Mouse (Mus musculus) embryo, embryonic 10.5 days (tissue): ENCODE measurements around the gene Acad11.

Source experiments
- DNase-seq: peaks from one replicate; pipeline ENCODE4 v3.0.0-alpha.2; 2015; ENCODE audit warnings: low spot score

Gene Acad11

DNA sequence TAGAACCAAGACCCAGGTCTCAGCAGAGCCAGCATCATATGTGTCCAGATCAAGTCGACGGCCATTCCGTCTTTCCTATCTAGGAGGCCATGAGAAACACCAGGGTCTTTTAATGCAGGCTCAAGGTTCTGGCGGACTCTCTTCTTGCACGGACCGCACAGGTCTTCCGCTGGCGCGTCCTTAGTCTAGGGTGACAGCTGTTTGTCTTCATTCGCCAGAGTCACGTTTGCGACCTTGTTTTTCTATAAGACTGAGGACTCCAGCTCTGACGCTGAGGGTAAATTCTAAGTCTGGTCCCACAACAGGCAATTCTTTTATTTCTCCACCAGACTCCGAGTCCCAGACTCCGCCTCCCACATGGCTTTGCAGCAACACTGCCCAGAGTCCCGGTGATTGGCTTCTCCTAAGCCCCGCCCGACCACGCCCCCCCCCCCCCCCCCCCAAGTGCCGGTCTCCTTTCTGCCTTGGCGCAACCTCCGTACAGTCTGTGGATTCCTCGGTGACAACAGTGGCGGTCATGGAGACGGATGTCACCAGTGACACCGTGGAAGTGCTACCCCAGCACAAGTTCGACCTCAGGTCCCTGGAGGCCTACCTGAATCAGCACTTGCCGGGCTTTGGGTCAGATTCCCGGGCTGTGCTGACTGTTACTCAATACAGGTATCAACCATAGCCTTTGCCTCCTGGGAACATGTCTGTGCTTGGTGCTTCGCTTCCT lies at the start of gene Acad11:
Gene Acad11 (plus strand): TSS at position 134 of the 718 bp plus-strand sequence.
- peak; percentile 92 for DNase-seq

DNA sequence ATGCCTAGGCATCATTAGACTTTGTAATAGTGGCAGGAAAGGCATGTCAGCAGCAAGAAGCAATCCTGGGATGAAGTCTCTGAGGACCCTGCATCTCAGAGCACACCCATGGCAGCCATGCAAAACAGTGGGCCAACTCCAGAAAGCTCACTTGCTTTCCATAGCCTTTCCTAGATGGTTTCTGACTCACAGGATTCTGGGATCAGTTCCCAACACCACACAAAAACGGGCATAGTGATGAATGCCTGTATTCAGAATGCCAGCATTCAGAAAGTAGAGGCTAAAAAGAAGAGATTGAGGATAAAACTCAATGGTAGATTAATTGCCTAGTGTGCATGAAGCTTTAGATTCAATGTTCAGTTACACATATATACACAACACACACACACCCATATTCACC lies 48.7 kb upstream of the Acad11 start:
- DNase-seq = no peak

DNA sequence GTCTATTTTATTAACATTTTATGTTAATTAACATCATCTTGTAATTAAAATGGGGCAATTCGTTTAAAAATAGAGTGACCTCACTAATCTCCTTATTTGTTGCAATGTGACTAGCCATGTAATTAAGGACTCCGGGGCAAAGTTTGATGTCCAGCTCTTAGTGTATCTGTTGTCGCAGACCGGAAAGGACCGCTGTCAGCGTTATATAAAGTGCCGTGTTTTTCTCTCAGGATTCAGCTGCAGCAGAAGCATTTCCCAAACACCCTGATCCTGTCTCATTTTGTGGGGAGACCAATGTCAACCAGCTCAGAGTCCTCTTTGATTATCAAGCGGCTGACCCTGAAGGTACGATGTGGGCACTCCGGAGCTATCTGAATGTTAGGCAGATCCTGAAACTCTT lies 42.2 kb upstream of the Acad11 start:
- no peak for DNase-seq

DNA sequence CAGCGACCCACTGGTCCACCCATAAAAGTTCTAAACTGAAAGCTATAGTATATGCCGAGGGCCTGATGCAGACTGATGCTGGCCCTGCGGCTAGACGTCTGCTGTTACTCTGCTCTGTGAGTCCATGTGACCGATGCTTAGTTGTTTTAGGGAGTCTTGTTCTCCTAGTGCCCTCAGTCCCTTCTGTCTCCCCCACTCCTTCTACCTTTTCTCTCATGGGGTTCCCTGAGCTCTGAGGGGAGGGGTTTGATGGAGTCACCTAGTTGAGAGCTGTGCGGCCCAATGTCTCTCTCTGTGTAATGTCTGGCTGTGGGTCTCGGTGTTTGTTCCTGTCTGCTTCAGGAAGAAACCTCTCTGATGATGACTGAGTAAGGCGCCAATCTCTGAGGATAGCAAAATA lies 36.0 kb upstream of the Acad11 start:
- DNase-seq = no peak

DNA sequence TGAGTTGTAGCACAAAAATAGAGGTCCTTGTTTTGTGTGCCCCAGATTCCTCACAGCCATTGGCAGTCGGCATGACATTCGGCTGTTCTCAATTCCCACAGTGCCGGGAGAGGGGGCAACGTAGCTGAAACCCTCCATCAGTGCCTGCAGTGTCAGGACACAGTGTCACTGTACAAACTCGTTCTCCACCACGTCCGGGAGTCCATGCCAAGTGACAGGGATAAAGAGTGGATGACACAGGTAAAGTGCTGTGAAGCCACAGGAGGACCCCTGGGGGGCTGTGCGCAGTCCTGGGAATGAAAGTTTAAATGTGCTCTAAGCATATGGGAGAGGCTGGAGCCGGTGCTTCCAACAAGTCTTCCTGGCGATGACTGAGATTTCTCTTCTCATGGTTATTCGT lies 33.3 kb upstream of the Acad11 start:
- DNase-seq = no peak

DNA sequence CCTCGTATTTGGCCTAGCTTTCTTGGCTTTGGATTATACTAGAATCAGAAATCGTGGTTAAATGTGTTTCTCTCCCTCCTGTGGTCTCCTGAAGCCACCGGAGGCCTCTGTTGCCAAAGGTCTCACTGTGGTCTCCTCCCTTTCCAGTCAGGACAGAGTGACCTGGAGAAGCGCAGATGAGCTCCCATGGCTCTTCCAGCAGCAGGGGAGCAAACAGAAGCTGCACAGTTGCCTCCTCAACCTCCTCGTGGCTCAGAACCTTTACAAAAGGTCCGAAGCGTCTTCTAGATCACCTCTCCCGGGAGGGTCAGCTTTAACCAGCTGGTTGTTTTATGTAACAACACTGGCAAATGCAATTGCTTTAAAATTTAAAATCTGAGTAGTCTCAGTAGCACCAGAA lies 28.9 kb upstream of the Acad11 start:
- DNase-seq = no peak

DNA sequence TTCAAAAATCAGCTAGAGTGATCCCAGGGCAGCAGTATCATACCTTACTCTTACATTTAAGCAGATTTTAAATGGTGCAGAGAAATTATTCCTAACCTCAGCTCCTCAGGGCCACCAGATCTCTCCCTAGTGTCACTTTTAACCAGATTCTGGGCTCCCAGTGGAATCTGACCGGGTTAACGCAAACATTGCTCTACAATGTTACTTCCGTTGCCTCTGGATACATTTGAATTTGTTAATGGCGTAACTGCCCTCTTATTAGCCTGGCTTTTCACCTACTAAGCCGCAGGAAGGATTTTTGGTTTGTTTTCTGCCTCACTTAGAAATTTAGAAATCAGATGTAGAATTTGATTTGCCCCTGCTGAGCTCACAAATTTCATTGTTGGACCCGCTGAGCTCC lies 28.5 kb upstream of the Acad11 start:
- DNase-seq = no peak

DNA sequence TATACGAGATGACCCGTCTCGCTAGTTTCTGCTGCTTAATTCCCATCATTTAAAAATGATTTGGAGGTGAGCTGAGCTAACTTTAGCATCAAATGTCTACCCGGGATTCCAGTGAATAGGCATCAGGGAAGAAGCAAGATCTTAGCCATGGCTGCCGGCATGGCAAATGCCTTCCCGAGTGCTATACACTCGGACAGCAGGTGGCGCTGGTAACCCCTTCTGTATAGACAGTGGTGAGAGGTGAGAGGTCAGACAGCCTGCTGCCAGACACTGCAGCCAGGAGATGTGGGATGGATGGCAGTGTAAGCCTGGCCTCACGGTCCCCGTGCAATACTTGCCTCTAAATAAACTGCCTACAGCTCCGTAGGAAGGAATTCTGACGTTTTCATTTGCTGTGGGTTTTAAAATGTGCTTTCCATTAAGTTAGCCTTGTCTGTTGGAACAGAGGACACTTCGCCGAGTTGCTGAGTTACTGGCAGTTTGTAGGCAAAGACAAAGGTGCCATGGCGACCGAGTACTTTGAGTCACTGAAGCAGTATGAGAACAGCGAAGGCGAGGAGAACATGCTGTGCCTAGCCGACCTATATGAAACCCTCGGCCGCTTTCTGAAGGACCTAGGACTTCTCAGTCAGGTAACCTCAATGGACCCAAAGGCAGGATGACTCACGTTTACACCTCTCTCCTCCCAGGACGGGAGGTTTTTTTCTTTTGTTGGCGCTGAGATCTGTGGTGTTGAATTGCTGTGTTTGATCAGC lies 27.7 kb upstream of the Acad11 start:
- DNase-seq = peak; percentile 91

DNA sequence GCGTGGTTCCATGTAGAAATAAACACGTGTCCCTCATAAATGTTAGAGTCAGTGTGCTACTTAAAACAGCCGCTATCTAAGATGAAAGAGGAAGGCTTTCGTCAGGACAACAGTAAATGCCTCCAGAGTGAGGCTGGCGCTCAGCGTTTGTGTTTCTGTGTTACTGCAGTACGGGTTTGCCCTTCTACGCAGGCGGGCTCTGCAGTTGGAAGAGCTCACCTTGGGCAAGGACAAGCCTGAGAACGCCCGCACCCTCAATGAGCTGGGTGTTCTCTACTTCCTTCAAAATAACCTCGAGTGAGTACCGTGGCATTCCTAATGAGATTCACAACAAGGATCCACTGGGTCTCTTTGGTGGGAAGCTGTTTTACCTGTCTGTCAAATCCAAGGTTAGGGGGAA lies 24.9 kb upstream of the Acad11 start:
- DNase-seq = no peak

DNA sequence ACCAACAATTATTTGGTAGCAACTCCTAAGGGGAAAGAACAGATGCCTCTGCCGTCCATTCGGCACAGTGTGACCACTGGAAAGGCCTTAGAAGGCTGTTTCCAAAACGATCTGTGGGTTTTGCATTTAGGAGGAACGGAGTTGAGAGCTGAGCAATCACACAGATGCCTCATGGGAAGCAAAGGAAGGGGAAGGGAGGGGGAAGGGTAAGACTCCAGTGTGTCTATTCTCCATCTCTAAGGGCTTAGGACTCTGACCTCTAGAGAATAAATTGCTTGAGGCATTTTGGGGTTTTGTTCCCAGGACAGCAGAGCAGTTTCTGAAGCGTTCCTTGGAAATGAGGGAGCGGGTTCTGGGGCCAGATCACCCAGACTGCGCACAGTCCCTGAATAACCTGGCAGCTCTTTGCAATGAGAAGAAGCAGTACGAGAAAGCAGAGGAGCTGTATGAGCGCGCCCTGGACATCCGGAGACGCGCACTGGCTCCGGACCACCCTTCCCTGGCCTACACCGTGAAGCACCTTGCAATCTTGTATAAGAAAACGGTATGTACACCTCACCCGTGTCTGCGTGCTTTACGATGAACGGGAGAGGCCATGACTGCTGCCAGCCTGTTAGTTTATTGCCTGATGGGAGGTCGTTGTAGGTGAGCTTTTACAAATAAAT lies 24.0 kb upstream of the Acad11 start:
- DNase-seq = no peak

DNA sequence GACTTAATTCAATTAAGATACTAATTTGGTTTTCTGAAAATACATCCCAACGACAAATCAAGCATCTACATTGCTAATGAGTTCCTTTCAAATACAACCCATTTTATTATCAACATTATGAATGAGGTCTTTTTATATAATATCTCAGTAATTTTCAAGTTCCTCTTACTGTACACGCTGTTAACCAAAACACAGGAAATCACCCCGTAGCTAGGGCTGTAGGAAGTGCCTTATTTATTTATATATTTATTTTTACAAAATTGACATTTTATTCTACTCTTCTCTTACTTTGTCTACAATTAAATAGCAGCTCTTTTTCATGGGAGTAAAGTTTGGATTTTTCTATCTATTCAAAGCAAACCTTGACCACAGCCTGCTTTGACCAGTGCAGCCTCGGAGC lies 23.4 kb upstream of the Acad11 start:
- no peak for DNase-seq

DNA sequence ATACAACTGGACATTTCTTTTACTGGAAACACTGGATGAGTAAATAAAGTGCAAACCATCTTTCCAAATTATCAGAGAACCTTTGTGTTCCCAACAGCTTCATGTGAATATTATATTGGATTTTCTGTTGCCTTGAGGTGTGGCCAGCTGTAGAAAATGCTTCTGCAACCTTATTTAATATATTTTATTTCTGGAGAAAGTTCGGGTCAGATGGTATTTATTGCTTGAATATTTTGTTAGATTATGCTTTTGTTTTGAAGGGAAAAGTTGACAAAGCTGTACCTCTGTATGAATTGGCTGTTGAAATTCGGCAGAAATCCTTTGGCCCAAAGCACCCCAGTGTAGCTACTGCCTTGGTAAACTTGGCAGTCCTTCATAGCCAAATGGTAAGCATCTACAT lies 22.8 kb upstream of the Acad11 start, which contains the start of gene Gm28305:
Gene Gm28305 (plus strand): TSS at position 301 of the 400 bp plus-strand sequence.
- DNase-seq = no peak

DNA sequence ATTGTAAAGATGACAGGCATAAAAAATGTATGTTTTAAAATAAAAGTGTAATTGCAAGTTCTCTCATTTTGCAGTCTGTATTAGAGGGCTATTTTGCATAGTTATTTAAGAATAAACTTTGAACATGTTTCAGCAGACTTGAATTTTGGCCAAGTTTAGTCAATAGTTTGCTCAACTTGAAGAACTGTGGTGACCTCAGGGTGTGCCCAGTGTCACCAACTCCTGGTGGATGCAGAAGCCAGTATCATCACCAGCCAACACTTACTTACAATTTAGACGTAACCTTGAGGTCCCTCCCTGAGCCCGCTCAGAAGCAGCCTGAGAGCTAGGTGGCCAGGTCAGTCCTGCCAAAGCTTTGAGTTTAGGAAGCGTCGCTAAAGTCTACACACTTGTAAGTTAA lies 19.5 kb upstream of the Acad11 start:
- no peak for DNase-seq

DNA sequence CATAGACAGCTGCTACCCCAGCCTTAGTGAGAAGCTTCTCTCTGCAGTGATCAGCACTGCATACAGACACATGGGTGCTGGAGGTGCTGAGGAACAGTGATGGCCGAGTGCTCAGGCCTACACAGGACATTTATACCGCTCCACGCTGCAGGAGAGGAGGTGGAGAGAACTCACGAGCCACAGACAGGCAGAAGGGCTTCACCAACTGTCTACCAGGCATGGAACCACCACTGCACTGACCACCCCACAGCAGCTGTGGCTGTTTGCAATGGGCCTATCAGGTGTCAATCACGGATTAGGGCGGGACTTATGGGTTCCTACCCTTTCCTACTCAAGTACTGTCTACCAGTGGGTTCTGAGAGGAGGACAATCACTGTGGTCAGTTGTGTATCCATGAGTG lies 12.1 kb upstream of the Acad11 start:
- no peak for DNase-seq

DNA sequence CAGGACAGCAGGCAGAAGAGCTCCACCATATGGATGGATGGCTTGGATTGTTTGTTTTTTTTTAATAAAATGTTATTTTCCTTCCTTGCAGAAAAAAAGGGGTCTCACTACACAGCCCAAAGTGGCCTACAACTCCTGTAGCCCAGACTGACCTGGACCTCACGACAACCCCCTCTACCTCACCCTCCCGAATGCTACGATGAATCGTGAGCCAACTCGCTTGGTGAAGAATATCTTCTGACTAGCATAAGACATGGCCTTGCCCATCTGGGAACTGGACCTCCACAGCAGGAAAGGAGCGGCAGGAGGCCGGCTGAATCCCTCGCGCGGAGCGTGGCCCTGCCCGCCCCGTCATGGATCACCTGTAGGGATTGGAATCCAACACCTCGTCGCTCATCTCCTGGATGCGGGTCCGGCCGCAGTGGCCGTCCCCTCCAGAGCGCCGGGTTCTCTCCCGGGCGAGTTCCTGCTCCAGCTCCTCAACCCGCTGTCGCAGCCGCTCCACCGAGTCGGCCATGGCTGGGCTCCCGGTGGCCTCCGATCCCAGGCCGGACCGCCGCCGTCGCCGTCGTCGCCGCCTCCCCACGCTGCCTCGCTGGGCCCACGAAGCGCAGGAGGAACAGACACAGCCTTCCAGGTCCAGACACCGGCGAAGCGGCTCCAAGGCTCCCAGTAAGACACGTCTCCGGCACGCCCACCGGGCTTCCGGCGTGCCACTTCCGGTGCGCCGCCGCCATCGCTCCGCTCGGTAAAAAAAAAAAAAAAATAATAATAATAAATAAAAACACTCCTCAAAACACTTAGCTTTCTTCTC lies 540 bp upstream of the Acad11 start, which contains the start of gene Uba5:
Gene Uba5 (minus strand): TSS at position 705 of the 814 bp plus-strand sequence.
- no peak for DNase-seq

DNA sequence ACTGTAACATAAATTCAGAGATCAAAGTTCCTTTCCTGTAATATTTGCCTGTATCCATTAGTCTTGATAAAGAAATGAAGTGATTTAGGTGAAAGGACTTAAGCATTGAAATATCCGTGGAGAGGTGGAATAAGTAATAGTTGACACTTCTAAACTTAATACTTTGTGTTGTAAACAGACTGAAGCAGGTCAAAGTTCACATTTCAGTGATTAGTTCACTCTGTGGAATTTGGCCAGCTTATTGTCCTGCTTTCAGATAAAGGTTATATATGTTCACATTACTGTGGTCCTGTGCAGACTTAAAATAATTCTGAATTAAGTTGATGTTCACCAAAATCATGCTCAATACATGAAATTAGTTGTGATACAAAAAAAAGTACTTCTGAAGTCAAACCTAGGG lies 1.4 kb downstream of the Acad11 start:
- DNase-seq = no peak

DNA sequence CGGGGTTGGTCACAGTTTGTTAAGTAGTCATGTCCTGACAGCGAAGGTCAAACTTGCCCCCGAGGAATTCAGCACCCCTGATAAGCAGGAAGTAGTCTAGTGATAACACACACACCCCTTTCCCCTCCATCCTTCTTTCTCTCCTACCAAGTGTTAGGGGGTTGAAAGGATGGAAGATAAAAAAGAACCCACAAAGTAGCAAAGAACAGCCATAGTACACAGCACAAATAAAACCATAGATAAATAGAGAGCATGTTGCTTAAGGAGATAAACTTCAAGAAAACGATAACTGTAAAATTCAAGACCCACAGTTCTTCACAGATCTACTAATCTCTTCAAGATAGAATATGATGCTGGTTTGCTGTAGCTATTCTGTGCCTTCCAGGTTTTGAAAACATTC lies 7.1 kb downstream of the Acad11 start:
- no peak for DNase-seq

DNA sequence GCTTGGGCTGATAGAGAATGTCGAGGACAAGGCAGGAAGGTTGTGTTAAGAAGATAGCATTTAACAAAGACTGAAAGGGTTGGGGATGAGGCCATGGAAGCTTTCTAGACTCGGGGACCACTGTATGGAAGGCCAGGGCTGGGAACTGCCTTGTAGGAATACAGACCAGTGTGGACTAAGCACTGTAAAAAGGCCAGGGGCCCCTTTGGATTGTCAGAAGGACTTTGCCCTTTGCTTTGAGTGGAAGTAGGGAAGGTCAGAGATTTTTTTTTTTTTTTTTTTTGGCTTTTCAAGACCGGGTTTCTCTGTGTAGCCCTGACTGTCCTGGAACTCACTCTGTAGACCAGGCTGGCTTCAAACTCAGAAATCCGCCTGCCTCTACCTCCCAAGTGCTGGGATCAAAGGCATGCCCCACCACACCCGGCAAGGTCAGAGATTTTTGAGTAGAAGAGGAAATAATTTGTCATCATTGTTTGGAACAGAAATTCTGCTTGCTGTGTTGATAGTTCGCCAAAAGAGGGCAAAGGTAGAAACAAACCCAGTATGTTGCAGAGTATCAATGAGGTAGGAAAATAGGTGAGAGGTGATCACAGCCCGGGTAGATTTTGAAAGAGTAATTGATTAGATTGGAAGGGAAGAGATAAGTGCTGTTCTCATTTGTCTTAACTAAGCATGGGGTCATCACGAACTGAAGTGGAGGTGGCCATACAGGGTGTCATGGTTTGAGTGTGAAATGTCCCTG lies 7.9 kb downstream of the Acad11 start:
- DNase-seq = no peak

DNA sequence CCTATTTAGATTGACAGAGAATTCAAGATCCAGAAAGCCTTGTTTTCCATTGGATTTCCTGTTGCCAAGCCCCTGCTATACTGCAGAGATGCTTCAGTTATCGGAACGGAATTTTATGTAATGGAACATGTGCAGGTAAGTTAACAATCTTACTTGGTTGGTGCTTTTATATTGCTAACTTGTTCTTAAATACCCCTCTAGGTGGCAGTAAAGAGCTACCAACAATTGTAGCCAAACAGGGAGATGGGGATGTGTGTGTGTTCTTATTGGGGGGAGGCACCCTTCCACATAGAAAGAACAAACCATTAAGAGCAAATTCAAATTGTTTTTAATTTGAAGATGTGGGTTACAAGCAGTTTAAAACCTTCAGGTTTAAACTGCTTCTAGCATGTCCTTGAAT lies 12.6 kb downstream of the Acad11 start:
- peak; percentile 56 for DNase-seq

DNA sequence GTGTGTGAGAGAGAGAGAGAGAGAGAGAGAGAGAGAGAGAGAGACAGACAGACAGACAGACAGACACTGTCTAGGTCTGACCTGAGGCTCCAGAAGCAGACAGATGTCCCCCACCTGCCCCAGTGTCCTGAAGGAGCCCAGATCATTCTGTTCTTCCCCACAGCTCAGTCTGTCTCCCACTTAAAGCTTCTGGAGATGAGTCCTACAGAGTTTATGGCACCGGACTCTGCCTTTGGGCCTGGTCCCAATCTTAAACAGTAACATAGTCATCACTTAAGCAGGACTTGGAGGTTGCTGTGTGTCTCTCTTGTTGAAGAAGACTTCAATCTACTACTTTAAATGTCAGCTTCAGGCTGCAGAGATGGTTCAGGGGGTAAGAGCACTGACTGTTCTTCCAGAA lies 15.6 kb downstream of the Acad11 start:
- DNase-seq = no peak

DNA sequence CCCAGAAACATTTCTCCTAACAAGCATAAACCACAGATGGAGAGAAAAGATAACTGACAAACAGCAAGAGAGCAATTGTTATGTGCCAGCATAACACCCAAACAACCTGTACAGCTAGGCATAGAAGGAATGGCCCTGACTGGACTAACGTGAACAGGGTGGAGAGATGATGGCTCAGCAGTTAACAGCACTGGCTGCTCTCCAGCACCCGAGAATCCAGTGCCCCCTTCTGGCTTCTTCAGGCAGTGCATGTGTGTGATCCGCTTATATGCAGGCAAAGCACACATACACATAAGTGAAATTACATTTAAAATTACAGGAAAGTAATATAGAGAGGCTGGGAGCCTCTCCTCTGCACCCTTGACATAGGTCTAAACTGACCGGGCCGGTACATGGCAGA lies 16.2 kb downstream of the Acad11 start:
- peak; percentile 75 for DNase-seq
